Mouse (Mus musculus): ENCODE results near the gene Rpl10-ps3. TPM values are rescaled to one million over a fixed set of nuclear protein-coding genes. Genes with fewer than 3 reads are reported as not detected.

Rpl10-ps3 gene
- total and polyA plus RNA-seq, 2 experiments = 37.6 to 91.5 TPM

DNA sequence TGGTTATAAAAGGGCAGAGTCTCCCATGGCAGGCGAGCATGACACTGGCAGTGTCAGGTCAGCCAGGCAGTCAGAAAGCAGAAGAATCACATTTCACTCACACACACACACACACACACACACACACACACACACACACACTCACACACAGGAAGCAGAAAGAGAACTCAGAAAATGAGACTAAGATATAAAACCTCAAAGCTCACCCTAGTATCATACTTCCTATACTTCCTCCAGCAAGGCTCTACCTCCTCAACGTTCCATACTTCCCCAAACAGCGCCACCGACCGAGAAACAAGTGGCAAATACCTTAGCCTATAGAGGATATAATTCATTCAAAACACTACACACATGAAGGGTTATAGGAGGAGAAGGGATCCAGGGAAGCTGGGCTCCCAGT is 18.5 kb upstream of the Rpl10-ps3 start:
- H3K27me3 ChIP-seq (ENCODE audit: control insufficient read depth, insufficient read depth, low read length) = no peaks in the 10 kb centered on the region
- no peaks in the 10 kb centered on the region for H3K79me2 ChIP-seq (ENCODE audit: control insufficient read depth, insufficient read depth, low read length)
- no peak for TF ChIP-seq CTCF (IDR thresholded peaks at IDR 0.05; ENCODE audit: low read depth, low read length)
- TF ChIP-seq POLR2A (IDR thresholded peaks at IDR 0.05; ENCODE audit: extremely low read depth, insufficient read depth, low read length) = no peak
- 55% methylated on average over 5 of the region's 5 CpGs for WGBS
- H3K27ac ChIP-seq (replicated peaks; ENCODE audit: insufficient read depth, low read depth, low read length) = no peak overlapping the region
- H3K4me1 ChIP-seq (ENCODE audit: control insufficient read depth, insufficient read depth, low read length) = no peaks in the 10 kb centered on the region
- no peak for DNase-seq (ENCODE audit: extremely low read depth, low read depth, low spot score)
- no peaks in the 10 kb centered on the region for H3K36me3 ChIP-seq (ENCODE audit: control insufficient read depth, insufficient read depth, low read length)
- H3K4me3 ChIP-seq (ENCODE audit: insufficient read depth, low read depth, low read length) = no peak overlapping the region
- no peak overlapping the region for H3K9ac ChIP-seq (ENCODE audit: low read depth, low read length)

DNA sequence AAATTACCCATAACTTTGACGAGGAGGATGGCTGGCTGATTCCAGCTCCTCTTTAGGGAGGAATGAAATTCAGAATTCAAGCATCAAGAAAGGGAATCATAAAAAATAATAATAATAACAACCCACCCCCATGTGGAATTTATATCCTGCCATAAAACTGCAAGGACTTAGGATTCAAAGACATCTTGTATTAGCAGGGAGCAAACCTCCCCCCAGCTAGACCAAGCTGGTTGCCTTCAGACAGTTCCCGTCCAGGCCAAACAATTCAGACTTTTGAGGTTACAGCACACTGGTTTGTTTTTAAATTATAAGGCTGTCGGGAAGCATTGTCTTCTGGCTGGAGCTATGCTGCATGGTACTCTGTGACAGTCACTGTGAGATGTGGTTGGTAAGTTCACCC is 17.8 kb upstream of the Rpl10-ps3 start:
- TF ChIP-seq CTCF (IDR thresholded peaks at IDR 0.05; ENCODE audit: low read depth, low read length) (no peak), POLR2A (IDR thresholded peaks at IDR 0.05; ENCODE audit: extremely low read depth, insufficient read depth, low read length) (no peak)
- no peaks in the 10 kb centered on the region for H3K4me1 ChIP-seq (ENCODE audit: control insufficient read depth, insufficient read depth, low read length)
- DNase-seq (ENCODE audit: extremely low read depth, low read depth, low spot score) = no peak
- no peaks in the 10 kb centered on the region for H3K27me3 ChIP-seq (ENCODE audit: control insufficient read depth, insufficient read depth, low read length)
- H3K4me3 ChIP-seq (ENCODE audit: insufficient read depth, low read depth, low read length) = no peak overlapping the region
- no peak overlapping the region for H3K9ac ChIP-seq (ENCODE audit: low read depth, low read length)
- WGBS = 72% methylated on average over 3 of the region's 3 CpGs
- H3K36me3 ChIP-seq (ENCODE audit: control insufficient read depth, insufficient read depth, low read length) = no peaks in the 10 kb centered on the region
- no peaks in the 10 kb centered on the region for H3K79me2 ChIP-seq (ENCODE audit: control insufficient read depth, insufficient read depth, low read length)
- no peak overlapping the region for H3K27ac ChIP-seq (replicated peaks; ENCODE audit: insufficient read depth, low read depth, low read length)

DNA sequence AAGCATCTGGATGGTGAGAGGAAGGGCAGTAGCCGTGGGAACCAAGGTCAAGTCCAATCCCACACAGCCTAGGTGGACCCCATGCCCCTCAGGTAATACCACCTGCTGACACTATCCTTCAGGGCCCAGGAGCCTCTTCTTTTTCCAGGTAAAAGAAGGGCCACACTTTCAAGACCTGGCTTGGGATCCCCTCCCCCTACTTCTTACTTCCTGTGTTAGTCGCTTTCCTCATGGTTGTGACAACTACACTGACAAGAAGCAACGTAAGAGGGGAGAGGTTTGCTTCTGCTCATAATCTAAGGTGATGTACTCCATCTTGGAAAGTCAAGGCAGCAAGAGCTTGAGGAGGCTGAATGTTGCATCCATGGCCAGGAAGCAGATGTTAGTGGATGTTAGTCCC is 15.6 kb upstream of the Rpl10-ps3 start:
- Histone ChIP-seq H3K79me2 (ENCODE audit: control insufficient read depth, insufficient read depth, low read length) (no peaks in the 10 kb centered on the region), H3K27ac (replicated peaks; ENCODE audit: insufficient read depth, low read depth, low read length) (no peak overlapping the region), H3K27me3 (ENCODE audit: control insufficient read depth, insufficient read depth, low read length) (no peaks in the 10 kb centered on the region), H3K4me1 (ENCODE audit: control insufficient read depth, insufficient read depth, low read length) (no peaks in the 10 kb centered on the region), H3K4me3 (ENCODE audit: insufficient read depth, low read depth, low read length) (no peak overlapping the region), H3K9ac (ENCODE audit: low read depth, low read length) (no peak overlapping the region), H3K36me3 (ENCODE audit: control insufficient read depth, insufficient read depth, low read length) (no peaks in the 10 kb centered on the region)
- WGBS = 72% methylated on average over 3 of the region's 3 CpGs
- no peak for TF ChIP-seq CTCF (IDR thresholded peaks at IDR 0.05; ENCODE audit: low read depth, low read length)
- DNase-seq (ENCODE audit: extremely low read depth, low read depth, low spot score) = no peak

DNA sequence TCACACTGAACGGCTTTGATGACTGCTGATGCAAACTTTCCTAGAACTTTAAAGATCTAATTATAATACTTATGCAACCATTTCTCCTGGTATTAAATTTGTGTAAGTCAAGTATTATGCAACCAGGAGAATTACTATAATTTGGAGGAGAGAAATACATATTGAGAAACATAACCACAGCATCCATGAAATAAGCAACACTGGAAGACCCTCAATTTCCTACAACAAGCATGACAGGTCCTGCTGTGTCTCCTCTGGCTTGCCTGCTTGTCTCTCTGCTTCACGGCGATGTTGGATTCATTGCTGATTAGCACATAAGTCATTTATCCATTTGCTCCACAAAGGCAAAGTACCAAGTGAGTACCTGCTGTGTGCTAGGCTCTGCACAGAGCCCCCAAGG is 12.6 kb upstream of the Rpl10-ps3 start:
- Histone ChIP-seq H3K27me3 (ENCODE audit: control insufficient read depth, insufficient read depth, low read length) (no peaks in the 10 kb centered on the region), H3K4me1 (ENCODE audit: control insufficient read depth, insufficient read depth, low read length) (no peaks in the 10 kb centered on the region), H3K79me2 (ENCODE audit: control insufficient read depth, insufficient read depth, low read length) (no peaks in the 10 kb centered on the region), H3K27ac (replicated peaks; ENCODE audit: insufficient read depth, low read depth, low read length) (no peak overlapping the region), H3K36me3 (ENCODE audit: control insufficient read depth, insufficient read depth, low read length) (no peaks in the 10 kb centered on the region), H3K4me3 (ENCODE audit: insufficient read depth, low read depth, low read length) (no peak overlapping the region), H3K9ac (ENCODE audit: low read depth, low read length) (no peak overlapping the region)
- no peak for TF ChIP-seq POLR2A (IDR thresholded peaks at IDR 0.05; ENCODE audit: extremely low read depth, insufficient read depth, low read length)
- TF ChIP-seq CTCF (IDR thresholded peaks at IDR 0.05; ENCODE audit: low read depth, low read length) = no peak
- DNase-seq (ENCODE audit: extremely low read depth, low read depth, low spot score) = no peak
- 74% methylated on average over 3 of the region's 3 CpGs for WGBS

DNA sequence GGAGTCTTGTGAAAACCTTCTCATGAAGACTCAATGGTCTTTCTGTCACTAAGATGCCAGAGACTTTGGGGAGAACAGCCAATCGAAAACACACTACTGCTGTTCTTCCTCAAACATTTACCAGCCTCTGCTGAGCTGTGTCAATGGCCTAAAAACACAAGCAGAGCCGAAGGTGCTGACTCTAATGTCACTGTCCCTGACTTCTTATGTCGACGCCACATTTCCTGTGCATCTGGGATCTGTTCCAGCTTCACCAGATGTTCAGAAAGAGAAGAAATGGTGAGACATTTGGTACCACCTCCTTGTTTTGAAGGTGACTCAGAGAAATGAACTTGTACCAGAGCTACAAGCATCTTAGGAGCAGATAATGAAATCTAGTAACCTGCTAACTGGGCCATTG is 7.0 kb upstream of the Rpl10-ps3 start:
- Histone ChIP-seq H3K4me1 (ENCODE audit: control insufficient read depth, insufficient read depth, low read length) (no peaks in the 10 kb centered on the region), H3K79me2 (ENCODE audit: control insufficient read depth, insufficient read depth, low read length) (no peaks in the 10 kb centered on the region), H3K9ac (ENCODE audit: low read depth, low read length) (no peak overlapping the region), H3K27ac (replicated peaks; ENCODE audit: insufficient read depth, low read depth, low read length) (no peak overlapping the region), H3K27me3 (ENCODE audit: control insufficient read depth, insufficient read depth, low read length) (no peaks in the 10 kb centered on the region), H3K36me3 (ENCODE audit: control insufficient read depth, insufficient read depth, low read length) (no peaks in the 10 kb centered on the region), H3K4me3 (ENCODE audit: insufficient read depth, low read depth, low read length) (no peak overlapping the region)
- 49% methylated on average over 4 of the region's 4 CpGs for WGBS
- TF ChIP-seq CTCF (IDR thresholded peaks at IDR 0.05; ENCODE audit: low read depth, low read length) (no peak), POLR2A (IDR thresholded peaks at IDR 0.05; ENCODE audit: extremely low read depth, insufficient read depth, low read length) (no peak)
- DNase-seq (ENCODE audit: extremely low read depth, low read depth, low spot score) = no peak

DNA sequence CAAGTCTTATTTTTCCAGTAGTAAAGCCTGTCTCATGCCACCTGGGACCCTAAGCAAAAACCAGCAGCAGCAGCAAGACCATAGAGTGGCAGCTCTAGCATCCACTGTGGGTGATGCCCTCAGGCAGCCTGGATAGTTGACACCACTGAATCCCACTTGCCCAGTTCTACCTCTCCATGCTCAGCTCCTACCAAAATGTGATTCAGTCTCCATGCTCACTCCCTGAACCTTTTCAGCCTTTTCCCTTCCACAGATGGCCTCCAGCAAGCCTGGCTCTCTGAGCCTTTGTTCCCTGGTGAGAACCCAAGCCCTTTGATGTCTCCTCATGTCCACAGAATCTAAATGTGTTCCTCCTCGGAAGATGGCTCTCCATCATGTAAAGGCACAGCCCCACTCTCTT is 5.8 kb upstream of the Rpl10-ps3 start:
- H3K36me3 ChIP-seq (ENCODE audit: control insufficient read depth, insufficient read depth, low read length) = no peaks in the 10 kb centered on the region
- TF ChIP-seq CTCF (IDR thresholded peaks at IDR 0.05; ENCODE audit: low read depth, low read length) (no peak), POLR2A (IDR thresholded peaks at IDR 0.05; ENCODE audit: extremely low read depth, insufficient read depth, low read length) (no peak)
- H3K27me3 ChIP-seq (ENCODE audit: control insufficient read depth, insufficient read depth, low read length) = no peaks in the 10 kb centered on the region
- H3K4me3 ChIP-seq (ENCODE audit: insufficient read depth, low read depth, low read length) = no peak overlapping the region
- WGBS = 81% methylated on average over 1 of the region's 1 CpGs
- H3K27ac ChIP-seq (replicated peaks; ENCODE audit: insufficient read depth, low read depth, low read length) = no peak overlapping the region
- no peaks in the 10 kb centered on the region for H3K4me1 ChIP-seq (ENCODE audit: control insufficient read depth, insufficient read depth, low read length)
- no peak for DNase-seq (ENCODE audit: extremely low read depth, low read depth, low spot score)
- no peaks in the 10 kb centered on the region for H3K79me2 ChIP-seq (ENCODE audit: control insufficient read depth, insufficient read depth, low read length)
- H3K9ac ChIP-seq (ENCODE audit: low read depth, low read length) = no peak overlapping the region
